Mouse (Mus musculus): ENCODE measurements at regions not wholly inside any gene's neighbourhood (a gene's known extent, or its start where the extent isn't known, plus 50 kb on each side); places are given as distances from the start of the nearest gene placed in this dataset.

DNA sequence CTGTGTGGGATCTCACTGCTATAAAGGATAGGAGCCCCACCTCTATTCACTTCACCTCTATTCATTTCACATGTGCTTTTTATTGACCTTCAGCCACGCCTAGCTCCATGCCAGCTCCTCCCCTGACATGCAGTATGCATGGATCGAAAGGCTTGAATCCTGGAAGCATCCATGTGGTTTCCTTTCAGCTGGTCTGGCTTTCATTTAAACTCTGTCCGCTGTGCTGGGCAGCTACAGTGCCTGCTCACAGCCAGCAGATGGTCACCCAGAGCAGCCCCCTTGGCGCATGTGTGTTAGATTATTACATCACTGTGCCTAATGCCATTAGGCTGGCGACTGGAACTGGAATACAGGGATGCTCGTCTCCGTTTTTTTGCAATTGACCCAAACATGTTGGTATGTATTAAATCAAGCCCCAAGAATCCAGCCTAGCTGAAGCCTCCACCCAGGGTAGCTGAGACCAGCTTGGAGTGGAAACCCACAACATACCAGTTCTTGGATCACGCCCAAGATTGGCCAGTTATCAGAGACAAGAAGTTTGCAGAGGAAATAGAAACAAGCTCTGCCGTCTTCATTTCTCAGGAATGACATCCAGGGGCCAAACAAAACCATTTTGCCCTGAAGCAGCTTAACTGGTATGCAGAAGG lies 113.2 kb downstream of the Inhbb start:
- Histone ChIP-seq H3K36me3 (ENCODE audit: control insufficient read depth, insufficient read depth, low read length) (no peaks in the 10 kb centered on the region), H3K4me3 (ENCODE audit: low read depth, low read length) (no peak overlapping the region), H3K27me3 (ENCODE audit: control insufficient read depth, insufficient read depth, low read length) (no peaks in the 10 kb centered on the region), H3K4me1 (ENCODE audit: control insufficient read depth, insufficient read depth, insufficient read length, low read length) (no peaks in the 10 kb centered on the region), H3K27ac (ENCODE audit: insufficient read depth, low read depth, low read length) (no peak overlapping the region)
- TF ChIP-seq POLR2A (IDR thresholded peaks at IDR 0.05; ENCODE audit: low read depth, low read length) (no peak), CTCF (IDR thresholded peaks at IDR 0.05; ENCODE audit: extremely low read depth, insufficient read length, insufficient replicate concordance, low read depth, low read length) (no peak)
- WGBS, result 51% methylated on average over 9 of the region's 9 CpGs

DNA sequence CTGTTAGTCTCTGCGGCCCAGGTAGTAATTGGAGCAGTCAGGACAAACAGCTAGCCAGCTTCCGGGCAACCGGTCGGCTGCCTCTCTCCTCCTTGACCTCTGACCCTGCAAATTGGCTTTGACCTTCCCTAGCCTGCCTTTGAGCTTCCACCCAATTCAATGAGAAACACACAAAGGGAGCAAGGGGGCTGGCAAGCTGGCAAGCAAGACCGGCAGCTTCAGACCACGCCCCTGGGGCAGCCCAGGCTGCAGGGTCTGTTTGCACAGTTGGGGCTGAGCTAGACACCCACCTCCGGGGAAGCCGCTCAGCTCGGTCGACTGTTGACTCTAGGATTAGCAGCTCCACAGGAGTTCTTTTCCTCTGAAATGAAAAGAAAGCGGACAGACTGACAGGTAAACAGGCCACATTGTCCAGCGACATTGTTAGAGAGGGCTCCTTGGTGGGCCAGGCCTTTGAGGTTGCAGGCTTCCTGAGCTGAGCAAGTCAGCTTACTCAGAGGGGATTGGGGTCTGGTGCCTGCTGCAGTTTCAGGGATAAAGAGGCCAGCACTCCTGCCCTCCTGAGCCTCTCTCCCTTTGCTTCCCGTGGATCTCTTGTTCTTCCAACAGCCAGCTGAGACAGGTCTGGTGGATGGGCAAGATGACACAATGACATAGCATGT lies 116.6 kb downstream of the Inhbb start:
- no peak overlapping the region for H3K27ac ChIP-seq (ENCODE audit: insufficient read depth, low read depth, low read length)
- H3K4me3 ChIP-seq (ENCODE audit: low read depth, low read length), result no peak overlapping the region
- WGBS, result 25% methylated on average over 13 of the region's 13 CpGs
- H3K27me3 ChIP-seq (ENCODE audit: control insufficient read depth, insufficient read depth, low read length), result no peaks in the 10 kb centered on the region
- H3K4me1 ChIP-seq (ENCODE audit: control insufficient read depth, insufficient read depth, insufficient read length, low read length), result peaks cover 4% of the 10 kb centered on the region; the same call in 1 of the 2 replicates
- no peaks in the 10 kb centered on the region for H3K36me3 ChIP-seq (ENCODE audit: control insufficient read depth, insufficient read depth, low read length)
- TF ChIP-seq POLR2A (IDR thresholded peaks at IDR 0.05; ENCODE audit: low read depth, low read length), result no peak

DNA sequence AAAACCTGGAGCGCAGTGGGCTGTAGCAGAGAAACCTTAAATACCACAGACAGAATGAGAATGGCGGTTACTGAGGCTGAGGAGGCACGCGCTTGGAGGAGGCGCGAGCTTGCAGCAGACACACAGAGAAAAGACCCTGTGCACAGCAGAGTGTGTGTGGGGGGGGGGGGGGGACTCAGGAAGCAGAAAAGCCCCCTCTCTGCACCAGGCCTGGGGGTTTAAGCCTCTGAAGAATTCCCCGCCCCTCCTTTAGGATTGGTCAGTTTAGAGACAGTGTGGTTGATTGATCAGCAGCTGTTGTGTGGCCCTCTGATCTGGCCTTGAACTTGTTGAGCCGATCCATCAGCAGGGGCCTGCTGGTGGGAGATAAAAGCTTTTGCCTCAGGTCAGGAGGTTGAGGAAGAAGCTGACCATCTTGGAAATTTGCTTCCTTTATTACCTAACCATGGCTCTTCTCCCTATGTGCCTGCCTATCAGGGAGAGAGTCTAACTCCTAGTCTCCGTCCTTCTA lies 117.5 kb downstream of the Inhbb start:
- Histone ChIP-seq H3K27ac (ENCODE audit: insufficient read depth, low read depth, low read length) (no peak overlapping the region), H3K36me3 (ENCODE audit: control insufficient read depth, insufficient read depth, low read length) (no peaks in the 10 kb centered on the region), H3K4me3 (ENCODE audit: low read depth, low read length) (no peak overlapping the region), H3K4me1 (ENCODE audit: control insufficient read depth, insufficient read depth, insufficient read length, low read length) (peaks cover 4% of the 10 kb centered on the region; the same call in 1 of the 2 replicates), H3K27me3 (ENCODE audit: control insufficient read depth, insufficient read depth, low read length) (no peaks in the 10 kb centered on the region)
- 83% methylated on average over 9 of the region's 9 CpGs for WGBS
- no peak for TF ChIP-seq POLR2A (IDR thresholded peaks at IDR 0.05; ENCODE audit: low read depth, low read length)
- TF ChIP-seq CTCF (IDR thresholded peaks at IDR 0.05; ENCODE audit: extremely low read depth, insufficient read length, insufficient replicate concordance, low read depth, low read length), result no peak

DNA sequence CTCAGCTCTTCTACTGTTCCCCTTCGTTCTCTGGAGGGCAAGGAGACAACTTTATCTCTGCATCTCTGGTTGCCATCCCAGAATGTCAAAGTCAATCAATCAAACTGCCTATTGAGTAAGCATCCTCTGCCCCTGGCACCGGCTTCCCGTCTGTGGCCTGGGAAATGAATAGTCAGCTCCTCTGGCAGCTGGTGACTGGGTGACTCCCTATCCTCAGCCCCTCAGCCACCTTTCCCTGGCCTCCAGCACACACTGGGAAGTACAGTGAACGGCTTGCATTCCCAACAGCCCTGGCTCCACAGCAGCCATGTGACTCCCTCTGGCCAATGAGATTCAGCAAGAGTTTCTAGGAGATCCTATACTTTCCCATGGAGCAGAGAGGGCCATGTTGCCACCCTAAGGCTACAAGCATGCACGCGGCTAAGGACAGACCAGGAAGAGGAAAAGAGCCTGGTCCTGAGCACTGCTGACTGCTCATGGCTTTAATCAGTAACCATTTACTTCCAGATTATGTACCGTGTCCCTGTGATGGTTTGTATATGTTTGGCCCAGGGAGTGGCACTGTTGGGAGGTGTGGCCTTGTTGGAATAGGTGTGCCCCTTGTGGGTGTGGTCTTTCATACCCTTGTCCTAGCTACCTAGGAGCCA lies 119.6 kb downstream of the Inhbb start:
- Histone ChIP-seq H3K36me3 (ENCODE audit: control insufficient read depth, insufficient read depth, low read length) (no peaks in the 10 kb centered on the region), H3K27me3 (ENCODE audit: control insufficient read depth, insufficient read depth, low read length) (no peaks in the 10 kb centered on the region), H3K4me1 (ENCODE audit: control insufficient read depth, insufficient read depth, insufficient read length, low read length) (peaks cover 4% of the 10 kb centered on the region; the same call in 1 of the 2 replicates), H3K4me3 (ENCODE audit: low read depth, low read length) (no peak overlapping the region), H3K27ac (ENCODE audit: insufficient read depth, low read depth, low read length) (no peak overlapping the region)
- TF ChIP-seq CTCF (IDR thresholded peaks at IDR 0.05; ENCODE audit: extremely low read depth, insufficient read length, insufficient replicate concordance, low read depth, low read length), result no peak
- no peak for TF ChIP-seq POLR2A (IDR thresholded peaks at IDR 0.05; ENCODE audit: low read depth, low read length)
- 33% methylated on average over 7 of the region's 7 CpGs for WGBS

DNA sequence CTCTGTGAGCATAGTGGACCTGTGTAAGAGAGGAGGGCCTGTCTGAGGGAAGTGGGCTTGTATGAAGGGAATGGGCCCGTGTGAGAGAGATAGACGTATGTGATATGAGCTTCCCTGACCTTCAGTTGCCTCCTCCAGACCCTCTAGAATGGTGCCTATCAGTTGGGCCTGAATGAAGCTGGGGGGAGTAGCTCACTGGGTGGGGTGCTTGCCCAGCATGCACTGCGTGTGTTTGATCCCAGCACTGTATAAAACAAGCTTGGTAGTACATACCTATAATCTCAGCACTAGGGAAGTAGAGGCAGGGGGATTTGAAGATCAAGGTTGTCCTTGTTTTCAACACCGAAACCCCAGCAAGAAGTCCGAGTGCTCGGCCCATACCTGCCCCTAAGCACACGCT lies 120.1 kb downstream of the Inhbb start:
- Histone ChIP-seq H3K27me3 (ENCODE audit: control insufficient read depth, insufficient read depth, low read length) (no peaks in the 10 kb centered on the region), H3K36me3 (ENCODE audit: control insufficient read depth, insufficient read depth, low read length) (no peaks in the 10 kb centered on the region), H3K4me1 (ENCODE audit: control insufficient read depth, insufficient read depth, insufficient read length, low read length) (peaks cover 4% of the 10 kb centered on the region; the same call in 1 of the 2 replicates), H3K4me3 (ENCODE audit: low read depth, low read length) (no peak overlapping the region), H3K27ac (ENCODE audit: insufficient read depth, low read depth, low read length) (no peak overlapping the region)
- no peak for TF ChIP-seq POLR2A (IDR thresholded peaks at IDR 0.05; ENCODE audit: low read depth, low read length)
- no peak for TF ChIP-seq CTCF (IDR thresholded peaks at IDR 0.05; ENCODE audit: extremely low read depth, insufficient read length, insufficient replicate concordance, low read depth, low read length)
- 88% methylated on average over 7 of the region's 7 CpGs for WGBS

DNA sequence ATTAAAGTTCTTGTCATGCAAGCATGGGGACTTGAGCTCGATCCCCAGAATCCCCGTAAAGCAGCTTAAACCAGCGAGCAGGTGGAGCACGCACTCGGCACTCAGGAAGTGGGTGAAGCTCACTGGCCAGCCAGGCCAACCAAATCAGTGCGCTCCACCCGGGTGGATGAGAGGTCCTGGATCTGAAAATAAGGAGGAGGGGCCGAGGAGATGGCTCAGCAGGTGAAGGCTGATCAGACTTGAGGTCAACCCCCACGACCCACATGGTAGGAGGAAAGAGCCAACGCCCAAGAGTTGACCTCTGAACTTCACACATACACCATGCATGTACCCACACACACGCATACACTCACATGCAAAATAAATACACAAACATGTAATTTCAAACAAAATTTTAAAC lies 120.8 kb downstream of the Inhbb start:
- no peak for TF ChIP-seq POLR2A (IDR thresholded peaks at IDR 0.05; ENCODE audit: low read depth, low read length)
- no peaks in the 10 kb centered on the region for H3K27me3 ChIP-seq (ENCODE audit: control insufficient read depth, insufficient read depth, low read length)

More for the DNA sequence above, 120.8 kb downstream of the Inhbb start:
- WGBS, result 87% methylated on average over 11 of the region's 11 CpGs
- H3K27ac ChIP-seq (ENCODE audit: insufficient read depth, low read depth, low read length), result no peak overlapping the region
- H3K36me3 ChIP-seq (ENCODE audit: control insufficient read depth, insufficient read depth, low read length), result no peaks in the 10 kb centered on the region
- no peak overlapping the region for H3K4me3 ChIP-seq (ENCODE audit: low read depth, low read length)
- peaks cover 4% of the 10 kb centered on the region; the same call in 1 of the 2 replicates for H3K4me1 ChIP-seq (ENCODE audit: control insufficient read depth, insufficient read depth, insufficient read length, low read length)
